In the genomic region with DNA sequence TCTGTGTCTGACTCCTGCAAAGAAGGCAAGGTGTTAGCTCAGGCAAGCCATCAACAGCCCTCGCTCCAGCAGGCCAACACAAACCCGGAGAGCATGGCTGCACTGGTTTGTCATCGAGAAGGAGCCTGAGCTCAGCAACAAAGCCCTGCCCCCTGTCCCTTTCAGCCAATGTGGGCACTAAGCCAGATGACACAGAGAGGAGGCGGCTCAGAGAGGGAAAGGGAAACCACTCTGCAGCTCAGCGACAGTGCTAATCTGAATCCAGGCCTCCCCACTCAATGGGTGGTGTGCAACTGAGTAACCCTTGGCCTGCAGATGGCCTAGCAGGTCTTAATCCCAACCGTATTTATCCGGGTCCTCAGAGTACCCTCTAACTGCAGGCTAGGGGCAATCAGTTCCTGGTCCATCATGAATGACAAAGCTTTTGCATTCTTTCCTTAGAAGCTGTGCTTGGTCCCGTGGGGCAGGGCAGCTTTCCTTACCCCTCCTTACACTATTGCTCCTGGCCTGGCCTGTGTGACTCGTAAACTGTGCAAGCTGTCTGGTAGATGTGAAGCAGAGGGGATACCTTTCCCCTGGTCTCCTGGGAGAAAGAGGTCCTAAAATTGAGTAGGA, we compare ENCODE assay signal across 10 mouse cellular contexts. TPM values are rescaled to one million over a fixed set of nuclear protein-coding genes. Genes with fewer than 3 reads are reported as not detected.
DNase-seq lines count a peak whose midpoint lies in the region; ATAC-seq and TF ChIP-seq lines count a peak whose summit lies in the region.
"Had no signal": no experiment of that assay in that cellular context is flagged by ENCODE, and none has a peak within 500 bp of the region (broad histone marks: within the 10 kb centered on the region; RNA-seq: fewer than 3 reads in every experiment).

No protein-coding gene starts in this region.

- H3K9ac ChIP-seq in embryonic facial prominence, embryonic 14.5 days (ENCODE audit: low read depth, low read length), result no peak overlapping the region
- H3K9ac ChIP-seq in liver, postnatal 0 days (replicated peaks), result no peak overlapping the region
- H3K9ac ChIP-seq in liver, embryonic 11.5 days (ENCODE audit: low read depth, low read length), result no peak overlapping the region

- no peak overlapping the region for H3K4me3 ChIP-seq in embryonic facial prominence, embryonic 14.5 days (ENCODE audit: low read depth, low read length)
- H3K4me3 ChIP-seq in embryonic facial prominence, embryonic 10.5 days, result no peak overlapping the region
- no peak overlapping the region for H3K4me3 ChIP-seq in liver, postnatal 0 days (ENCODE audit: low read depth, low read length)
- no peak overlapping the region for H3K4me3 ChIP-seq in liver, embryonic 11.5 days (ENCODE audit: low read depth, low read length)
- H3K4me3 ChIP-seq: megakaryocyte, embryonic 14.5 days had no signal

- peaks cover 9% of the 10 kb centered on the region; the same call in 1 of the 2 replicates for H3K4me1 ChIP-seq in embryonic facial prominence, embryonic 14.5 days (ENCODE audit: control insufficient read depth, insufficient read depth, low read length)
- H3K4me1 ChIP-seq in embryonic facial prominence, embryonic 10.5 days, result peaks cover 18% of the 10 kb centered on the region
- H3K4me1 ChIP-seq in liver, postnatal 0 days (ENCODE audit: insufficient read depth), result peaks cover 3% of the 10 kb centered on the region; the same call in 1 of the 2 replicates
- H3K4me1 ChIP-seq in liver, embryonic 11.5 days (replicated peaks; ENCODE audit: control insufficient read depth, insufficient read depth, low read length), result peaks cover 12% of the 10 kb centered on the region

- no peak for ATAC-seq in embryonic facial prominence, embryonic 14.5 days (ENCODE audit: low read depth)
- no peak for ATAC-seq in liver, postnatal 0 days
- ATAC-seq in liver, embryonic 11.5 days (replicated peaks; ENCODE audit: low FRiP score), result no peak
- ATAC-seq in activated CD4-positive, CD25-positive, alpha-beta regulatory T cell, adult 4 months, result no peak

- H3K9me3 ChIP-seq in embryonic facial prominence, embryonic 14.5 days (ENCODE audit: control insufficient read depth, low read length), result no peaks in the 10 kb centered on the region
- no peaks in the 10 kb centered on the region for H3K9me3 ChIP-seq in embryonic facial prominence, embryonic 10.5 days
- H3K9me3 ChIP-seq in liver, postnatal 0 days (ENCODE audit: low read length), result no peaks in the 10 kb centered on the region
- no peaks in the 10 kb centered on the region for H3K9me3 ChIP-seq in liver, embryonic 11.5 days (ENCODE audit: control insufficient read depth, low read length)
- H3K9me3 ChIP-seq: megakaryocyte, embryonic 14.5 days had no signal

- no peak overlapping the region for H3K27ac ChIP-seq in embryonic facial prominence, embryonic 14.5 days (replicated peaks; ENCODE audit: low read depth, low read length)
- H3K27ac ChIP-seq in embryonic facial prominence, embryonic 10.5 days (replicated peaks), result no peak overlapping the region
- H3K27ac ChIP-seq in liver, postnatal 0 days (ENCODE audit: low read depth), result no peak overlapping the region
- no peak overlapping the region for H3K27ac ChIP-seq in liver, embryonic 11.5 days (ENCODE audit: low read depth, low read length)

- peak; percentile 45 for DNase-seq in embryonic facial prominence, embryonic 14.5 days (ENCODE audit: low spot score)
- no peak for DNase-seq in embryonic facial prominence, embryonic 10.5 days (ENCODE audit: low spot score)
- DNase-seq in liver, postnatal 0 days, result peak; percentile 37
- no peak for DNase-seq in liver, embryonic 11.5 days (ENCODE audit: low spot score)
- DNase-seq in adrenal gland, adult 2 months, result peak; percentile 86
- peak; percentile 34 for DNase-seq in lung, postnatal 36 days
- DNase-seq in left cerebral cortex, adult 8-10 months (ENCODE audit: low spot score in 2 of 2), result no peak
- DNase-seq: cerebellum, adult 11 months had no signal

- 78% methylated on average over 9 of the region's 9 CpGs for WGBS in embryonic facial prominence, embryonic 14.5 days
- WGBS in embryonic facial prominence, embryonic 10.5 days, result 84% methylated on average over 9 of the region's 9 CpGs
- WGBS in liver, postnatal 0 days (ENCODE audit: insufficient replicate concordance), result 65% methylated on average over 9 of the region's 9 CpGs
- WGBS in liver, embryonic 11.5 days, result 84% methylated on average over 9 of the region's 9 CpGs

- peaks cover 65% of the 10 kb centered on the region for H3K36me3 ChIP-seq in embryonic facial prominence, embryonic 14.5 days (ENCODE audit: control insufficient read depth, insufficient read depth, low read length)
- peaks cover 84% of the 10 kb centered on the region for H3K36me3 ChIP-seq in embryonic facial prominence, embryonic 10.5 days (replicated peaks)
- peaks cover 49% of the 10 kb centered on the region for H3K36me3 ChIP-seq in liver, postnatal 0 days (replicated peaks; ENCODE audit: insufficient read depth, low read length)
- H3K36me3 ChIP-seq in liver, embryonic 11.5 days (ENCODE audit: control insufficient read depth, insufficient read depth, low read length), result peaks cover 48% of the 10 kb centered on the region

- no peak for TF ChIP-seq CTCF in liver, postnatal 0 days (IDR thresholded peaks at IDR 0.05; ENCODE audit: low read depth)

- H3K4me2 ChIP-seq in embryonic facial prominence, embryonic 14.5 days (ENCODE audit: low read depth, low read length), result no peak overlapping the region
- H3K4me2 ChIP-seq in liver, postnatal 0 days (ENCODE audit: low read depth, low read length), result no peak overlapping the region
- H3K4me2 ChIP-seq in liver, embryonic 11.5 days, result no peak overlapping the region

- no peak for TF ChIP-seq EP300 in liver, postnatal 0 days (IDR thresholded peaks at IDR 0.05; ENCODE audit: low read depth)

- no peaks in the 10 kb centered on the region for H3K27me3 ChIP-seq in embryonic facial prominence, embryonic 14.5 days (replicated peaks; ENCODE audit: control insufficient read depth, insufficient read depth, low read length)
- no peaks in the 10 kb centered on the region for H3K27me3 ChIP-seq in embryonic facial prominence, embryonic 10.5 days (replicated peaks; ENCODE audit: low read depth, poor library complexity, severe bottlenecking)
- H3K27me3 ChIP-seq in liver, postnatal 0 days (ENCODE audit: insufficient read depth, low read length), result no peaks in the 10 kb centered on the region
- no peaks in the 10 kb centered on the region for H3K27me3 ChIP-seq in liver, embryonic 11.5 days (replicated peaks; ENCODE audit: control insufficient read depth, insufficient read depth, low read length)
- H3K27me3 ChIP-seq: megakaryocyte, embryonic 14.5 days had no signal

RNA-seq across cellular contexts. Expression of a gene that starts 4.8 kb away (rescaled TPM):
- polyA plus RNA-seq in embryonic facial prominence, embryonic 14.5 days (2014; fragmentation: Nextera tagmentation; extraction: Ambion mirVana), result 3.2 and 4.5 TPM in 2 replicates
- polyA plus RNA-seq in embryonic facial prominence, embryonic 10.5 days (2016; fragmentation: Nextera tagmentation; extraction: Ambion mirVana), result 2.7 and 3.1 TPM in 2 replicates
- 0.27 and 0.39 TPM in 2 replicates for polyA plus RNA-seq in liver, postnatal 0 days (2015; fragmentation: Nextera tagmentation; extraction: Ambion mirVana)
- polyA plus RNA-seq in liver, embryonic 11.5 days (2014; fragmentation: Nextera tagmentation; extraction: Ambion mirVana), result 1.2 and 1.6 TPM in 2 replicates
- total RNA-seq in adrenal gland, adult 2 months (2021), result 10 to 100 TPM; 14.7 to 44.3 TPM
- polyA plus RNA-seq in adrenal gland, adult 2 months (2012; rRNA removed), result 13.5 and 14.8 TPM in 2 replicates
- total RNA-seq in left cerebral cortex, adult 8-10 months (2022), result 1 to 10 TPM; 3.9 to 4.7 (median 4.4) TPM
- under 1 TPM in 1 of 2 experiments, not detected in 1; 0.12 TPM for polyA plus RNA-seq in activated CD4-positive, CD25-positive, alpha-beta regulatory T cell, adult 4 months (2017; shearing (Covaris generic))

RNA-seq across cellular contexts. Expression of a gene that starts 5.3 kb away (rescaled TPM):
- 74.2 and 83.4 TPM in 2 replicates for polyA plus RNA-seq in embryonic facial prominence, embryonic 14.5 days (2014; fragmentation: Nextera tagmentation; extraction: Ambion mirVana)
- polyA plus RNA-seq in embryonic facial prominence, embryonic 10.5 days (2016; fragmentation: Nextera tagmentation; extraction: Ambion mirVana), result 161 and 162 TPM in 2 replicates
- polyA plus RNA-seq in liver, postnatal 0 days (2015; fragmentation: Nextera tagmentation; extraction: Ambion mirVana), result 29.9 and 31.5 TPM in 2 replicates
- polyA plus RNA-seq in liver, embryonic 11.5 days (2014; fragmentation: Nextera tagmentation; extraction: Ambion mirVana), result 95.9 and 112 TPM in 2 replicates
- 10 to 100 TPM; 34.6 to 70.0 TPM for total RNA-seq in adrenal gland, adult 2 months (2021)
- 5.7 and 8.0 TPM in 2 replicates for polyA plus RNA-seq in adrenal gland, adult 2 months (2012; rRNA removed)
- 10 to 100 TPM; 16.7 to 29.3 (median 22.5) TPM for total RNA-seq in left cerebral cortex, adult 8-10 months (2022)
- 10 to 100 TPM; 22.5 to 26.4 TPM for polyA plus RNA-seq in activated CD4-positive, CD25-positive, alpha-beta regulatory T cell, adult 4 months (2017; shearing (Covaris generic))

Comparison
In these comparisons a context has a peak if more than half of its experiments do, and no peak if none do; other contexts are left out.
1. DNase-seq: peak in embryonic facial prominence, embryonic 14.5 days (single experiment), liver, postnatal 0 days (single experiment), adrenal gland, adult 2 months (single experiment) and lung, postnatal 36 days (single experiment); none in embryonic facial prominence, embryonic 10.5 days (single experiment), liver, embryonic 11.5 days (single experiment) and left cerebral cortex, adult 8-10 months (0 of 2).